Mouse (Mus musculus) neural tube, embryonic 15.5 days (tissue): ENCODE data around the gene Gm20388. TPM values are rescaled to one million over a fixed set of nuclear protein-coding genes. Genes with fewer than 3 reads are reported as not detected.

Experiments
- ATAC-seq: fragments of 200-750 bp; cut with Nextera tagmentation; 2 replicates; pipeline ENCODE4 v1.8.0; 2017; ENCODE audit warnings: mild to moderate bottlenecking, moderate TSS enrichment, moderate library complexity; ENCODE audit not compliant: low FRiP score
- H3K27ac ChIP-seq: fragments of 300-500 bp; sonication (generic); replicated peaks from 2 replicates; pipeline ENCODE4 v1.5.1; 2015; ENCODE audit warnings: mild to moderate bottlenecking, inconsistent platforms
- H3K27me3 ChIP-seq: fragments of 300-500 bp; sonication (generic); replicated peaks from 2 replicates; pipeline ENCODE4 v1.6.1; 2015; ENCODE audit warnings: inconsistent platforms
- H3K36me3 ChIP-seq: fragments of 300-500 bp; sonication (generic); 2 replicates; pipeline ENCODE4 v1.6.1; 2015; ENCODE audit warnings: inconsistent platforms
- H3K4me1 ChIP-seq: fragments of 300-500 bp; sonication (generic); 2 replicates; pipeline ENCODE4 v1.6.1; 2015; ENCODE audit warnings: inconsistent platforms
- H3K4me2 ChIP-seq: fragments of 300-500 bp; sonication (generic); 2 replicates; pipeline ENCODE4 v1.6.1; 2015; ENCODE audit warnings: inconsistent platforms, mild to moderate bottlenecking, moderate library complexity
- H3K4me3 ChIP-seq: fragments of 300-500 bp; sonication (generic); replicated peaks from 2 replicates; pipeline ENCODE4 v1.5.1; 2015; ENCODE audit warnings: mild to moderate bottlenecking, inconsistent platforms
- H3K9ac ChIP-seq: fragments of 300-500 bp; sonication (generic); replicated peaks from 2 replicates; pipeline ENCODE4 v1.6.1; 2015; ENCODE audit warnings: mild to moderate bottlenecking, inconsistent platforms
- H3K9me3 ChIP-seq: fragments of 300-500 bp; sonication (generic); replicated peaks from 2 replicates; pipeline ENCODE4 v1.6.1; 2016; ENCODE audit warnings: inconsistent platforms
- WGBS: fragments of 180-500 bp; shearing (Covaris S2); methylation state at CpG from one replicate; pipeline ENCODE4 v1.1.7; 2015; ENCODE audit warnings: mixed read lengths; 5-methylcytosine and 5-hydroxymethylcytosine counted together
- polyA plus RNA-seq: library from polyadenylated mRNA; unstranded; fragments of >200 nt; fragmentation: Nextera tagmentation; extraction: Ambion mirVana; gene quantifications from 2 replicates; pipeline ENCODE4 v1.2.1, GENCODE M21; 2015

The Gm20388 gene
- polyA plus RNA-seq, 1 experiment from 2014 or later, result not detected

GRCm38 (mm10) chr8:123791101-123791844 lies 3880.6 kb downstream of the Gm20388 start:
- peaks cover 4% of the 10 kb centered on the region; the same call in 1 of the 2 replicates for H3K27me3 ChIP-seq
- H3K4me3 ChIP-seq, result no peak overlapping the region
- H3K36me3 ChIP-seq, result no peaks in the 10 kb centered on the region
- ATAC-seq, result no peak
- H3K27ac ChIP-seq, result no peak overlapping the region
- peaks cover 24% of the 10 kb centered on the region for H3K4me1 ChIP-seq
- H3K9me3 ChIP-seq, result no peaks in the 10 kb centered on the region
- no peak overlapping the region for H3K9ac ChIP-seq
- no peak overlapping the region for H3K4me2 ChIP-seq
- WGBS, result 31% methylated on average over 16 of the region's 16 CpGs

GRCm38 (mm10) chr8:123791845-123792225 lies 3881.2 kb downstream of the Gm20388 start:
- no peak overlapping the region for H3K4me2 ChIP-seq
- no peak overlapping the region for H3K27ac ChIP-seq
- H3K9me3 ChIP-seq, result no peaks in the 10 kb centered on the region
- no peak overlapping the region for H3K9ac ChIP-seq
- no peak overlapping the region for H3K4me3 ChIP-seq
- H3K27me3 ChIP-seq, result peaks cover 4% of the 10 kb centered on the region; the same call in 1 of the 2 replicates
- no peak for ATAC-seq
- peaks cover 24% of the 10 kb centered on the region for H3K4me1 ChIP-seq
- no peaks in the 10 kb centered on the region for H3K36me3 ChIP-seq
- 47% methylated on average over 7 of the region's 7 CpGs for WGBS

GRCm38 (mm10) chr8:123793900-123794299 lies 3883.3 kb downstream of the Gm20388 start:
- H3K4me3 ChIP-seq, result no peak overlapping the region
- WGBS, result 25% methylated on average over 10 of the region's 10 CpGs
- H3K36me3 ChIP-seq, result no peaks in the 10 kb centered on the region
- H3K27me3 ChIP-seq, result peaks cover 4% of the 10 kb centered on the region; the same call in 1 of the 2 replicates
- H3K4me2 ChIP-seq, result no peak overlapping the region
- no peak overlapping the region for H3K27ac ChIP-seq
- no peaks in the 10 kb centered on the region for H3K9me3 ChIP-seq
- peaks cover 24% of the 10 kb centered on the region for H3K4me1 ChIP-seq
- H3K9ac ChIP-seq, result no peak overlapping the region
- no peak for ATAC-seq

GRCm38 (mm10) chr8:123794766-123795165 lies 3884.1 kb downstream of the Gm20388 start:
- H3K27me3 ChIP-seq, result peaks cover 4% of the 10 kb centered on the region; the same call in 1 of the 2 replicates
- peaks cover 23% of the 10 kb centered on the region for H3K4me1 ChIP-seq
- H3K9me3 ChIP-seq, result no peaks in the 10 kb centered on the region
- no peak for ATAC-seq
- H3K27ac ChIP-seq, result no peak overlapping the region
- H3K9ac ChIP-seq, result no peak overlapping the region
- no peaks in the 10 kb centered on the region for H3K36me3 ChIP-seq
- H3K4me2 ChIP-seq, result no peak overlapping the region
- WGBS, result 85% methylated on average over 4 of the region's 4 CpGs
- no peak overlapping the region for H3K4me3 ChIP-seq

GRCm38 (mm10) chr8:123796758-123797157 lies 3886.1 kb downstream of the Gm20388 start:
- H3K27me3 ChIP-seq, result 0 out of 2 replicates have a peak, but pooled peaks cover 1% of the 10 kb centered on the region
- H3K36me3 ChIP-seq, result no peaks in the 10 kb centered on the region
- H3K27ac ChIP-seq, result no peak overlapping the region
- peaks cover 13% of the 10 kb centered on the region; the same call in 1 of the 2 replicates for H3K4me1 ChIP-seq
- ATAC-seq, result no peak
- no peak overlapping the region for H3K4me3 ChIP-seq
- WGBS, result 73% methylated on average over 4 of the region's 4 CpGs
- H3K9me3 ChIP-seq, result no peaks in the 10 kb centered on the region
- H3K4me2 ChIP-seq, result no peak overlapping the region
- H3K9ac ChIP-seq, result no peak overlapping the region

GRCm38 (mm10) chr8:123797928-123798327 lies 3887.3 kb downstream of the Gm20388 start:
- H3K9me3 ChIP-seq, result no peaks in the 10 kb centered on the region
- H3K27me3 ChIP-seq, result no peaks in the 10 kb centered on the region
- no peaks in the 10 kb centered on the region for H3K36me3 ChIP-seq
- no peak overlapping the region for H3K27ac ChIP-seq
- H3K4me3 ChIP-seq, result no peak overlapping the region
- peaks cover 9% of the 10 kb centered on the region; the same call in 1 of the 2 replicates for H3K4me1 ChIP-seq
- no peak overlapping the region for H3K4me2 ChIP-seq
- no peak for ATAC-seq
- H3K9ac ChIP-seq, result no peak overlapping the region
- 86% methylated on average over 15 of the region's 15 CpGs for WGBS

- ATAC-seq, result no peak
- 89% methylated on average over 6 of the region's 6 CpGs for WGBS
- no peak overlapping the region for H3K9ac ChIP-seq
Measured at GRCm38 (mm10) chr8:123799434-123799833, 3888.8 kb downstream of the Gm20388 start.

GRCm38 (mm10) chr8:123799885-123800284 lies 3889.2 kb downstream of the Gm20388 start:
- no peaks in the 10 kb centered on the region for H3K36me3 ChIP-seq
- H3K27me3 ChIP-seq, result no peaks in the 10 kb centered on the region
- H3K9ac ChIP-seq, result no peak overlapping the region
- H3K4me2 ChIP-seq, result no peak overlapping the region
- no peaks in the 10 kb centered on the region for H3K9me3 ChIP-seq
- no peak for ATAC-seq
- H3K4me3 ChIP-seq, result no peak overlapping the region
- no peak overlapping the region for H3K27ac ChIP-seq
- H3K4me1 ChIP-seq, result no peaks in the 10 kb centered on the region
- WGBS, result 67% methylated on average over 3 of the region's 3 CpGs

More at GRCm38 (mm10) chr8:123799434-123799833, 3888.8 kb downstream of the Gm20388 start:
- Histone ChIP-seq H3K4me3 (no peak overlapping the region), H3K27ac (no peak overlapping the region), H3K27me3 (no peaks in the 10 kb centered on the region), H3K9me3 (no peaks in the 10 kb centered on the region), H3K36me3 (no peaks in the 10 kb centered on the region), H3K4me1 (0 out of 2 replicates have a peak, but pooled peaks cover 2% of the 10 kb centered on the region), H3K4me2 (no peak overlapping the region)

- no peak overlapping the region for H3K9ac ChIP-seq
- no peak overlapping the region for H3K27ac ChIP-seq
- no peaks in the 10 kb centered on the region for H3K27me3 ChIP-seq
- H3K36me3 ChIP-seq, result no peaks in the 10 kb centered on the region
- no peak overlapping the region for H3K4me3 ChIP-seq
- ATAC-seq, result no peak
- H3K4me2 ChIP-seq, result no peak overlapping the region
- peaks cover 7% of the 10 kb centered on the region for H3K4me1 ChIP-seq
- H3K9me3 ChIP-seq, result no peaks in the 10 kb centered on the region
- 92% methylated on average over 7 of the region's 7 CpGs for WGBS
Measured at GRCm38 (mm10) chr8:123800867-123801266, 3890.2 kb downstream of the Gm20388 start.

DNA sequence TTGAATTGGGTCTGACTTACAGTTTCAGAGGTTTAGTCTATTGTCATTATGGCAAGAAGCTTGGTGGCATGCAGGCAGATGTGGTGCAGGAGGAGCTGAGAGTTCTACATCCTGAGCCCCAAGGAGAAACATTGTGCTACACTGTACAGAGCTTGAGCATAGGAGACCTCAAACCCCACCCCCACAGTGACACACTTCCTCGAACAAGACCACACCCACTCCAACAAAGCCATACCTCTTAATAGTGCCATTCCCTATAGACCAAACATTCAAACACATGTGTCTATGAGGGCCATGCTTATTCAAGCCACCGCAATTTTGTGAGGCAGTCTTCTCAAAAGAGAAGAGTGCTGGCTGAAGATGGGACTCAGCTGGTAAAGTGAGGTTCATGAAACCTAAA lies 3890.9 kb downstream of the Gm20388 start:
- Histone ChIP-seq H3K9me3 (no peaks in the 10 kb centered on the region), H3K4me1 (peaks cover 10% of the 10 kb centered on the region)
- WGBS, result 90% methylated on average over 2 of the region's 2 CpGs

GRCm38 (mm10) chr8:123803639-123804038 lies 3893.0 kb downstream of the Gm20388 start:
- Histone ChIP-seq H3K4me3 (no peak overlapping the region), H3K9ac (no peak overlapping the region), H3K36me3 (no peaks in the 10 kb centered on the region), H3K4me2 (no peak overlapping the region), H3K9me3 (no peaks in the 10 kb centered on the region), H3K4me1 (peaks cover 29% of the 10 kb centered on the region), H3K27me3 (no peaks in the 10 kb centered on the region), H3K27ac (no peak overlapping the region)
- ATAC-seq, result no peak
- 85% methylated on average over 1 of the region's 1 CpGs for WGBS

More for the DNA sequence above, 3890.9 kb downstream of the Gm20388 start:
- H3K36me3 ChIP-seq, result no peaks in the 10 kb centered on the region
- no peak overlapping the region for H3K27ac ChIP-seq
- no peak overlapping the region for H3K4me2 ChIP-seq
- H3K9ac ChIP-seq, result no peak overlapping the region
- no peak for ATAC-seq
- H3K27me3 ChIP-seq, result no peaks in the 10 kb centered on the region
- H3K4me3 ChIP-seq, result no peak overlapping the region

GRCm38 (mm10) chr8:123804586-123804985 lies 3893.9 kb downstream of the Gm20388 start:
- no peak overlapping the region for H3K27ac ChIP-seq
- H3K4me2 ChIP-seq, result no peak overlapping the region
- WGBS, result 88% methylated on average over 7 of the region's 7 CpGs
- H3K27me3 ChIP-seq, result no peaks in the 10 kb centered on the region
- H3K4me3 ChIP-seq, result no peak overlapping the region
- no peak overlapping the region for H3K9ac ChIP-seq
- H3K9me3 ChIP-seq, result no peaks in the 10 kb centered on the region
- H3K4me1 ChIP-seq, result peaks cover 33% of the 10 kb centered on the region
- no peak for ATAC-seq
- H3K36me3 ChIP-seq, result no peaks in the 10 kb centered on the region
